Mouse (Mus musculus): ENCODE measurements around the gene Ints3.

- TF ChIP-seq NANOG (IDR thresholded peaks at IDR 0.05; ENCODE audit: borderline replicate concordance, low read length) (no peak), CTCF (conservative IDR thresholded peaks at IDR 0.05; ENCODE audit: low read length) (no peak), POU5F1 (IDR thresholded peaks at IDR 0.05; ENCODE audit: borderline replicate concordance, low read length) (no peak)
Measured at GRCm38 (mm10) chr3:90464552-90465080, 31.2 kb upstream of the Ints3 start.

Data from E14TG2a.4 (cell line).